Mouse (Mus musculus): ENCODE measurements around the gene Six3. TPM values are rescaled to one million over a fixed set of nuclear protein-coding genes. Genes with fewer than 3 reads are reported as not detected.

Six3 gene
- polyA plus RNA-seq, 1 experiment, result not detected

- no peak for DNase-seq (ENCODE audit: low spot score)
These were observed 712 bp upstream of the Six3 start for GRCm38 (mm10) chr17:85612526-85613265.

- DNase-seq (ENCODE audit: low spot score), result no peak
These were observed 758 bp downstream of the Six3 start for GRCm38 (mm10) chr17:85614011-85614721.

- DNase-seq (ENCODE audit: low spot score), result no peak
These were observed 1.4 kb downstream of the Six3 start for GRCm38 (mm10) chr17:85614722-85615331.

- no peak for DNase-seq (ENCODE audit: low spot score)
These were observed 2.2 kb downstream of the Six3 start for GRCm38 (mm10) chr17:85615586-85615985.

GRCm38 (mm10) chr17:85616526-85617500 is 3.4 kb downstream of the Six3 start:
- no peak for DNase-seq (ENCODE audit: low spot score)

GRCm38 (mm10) chr17:85617566-85618358 is 4.4 kb downstream of the Six3 start:
- no peak for DNase-seq (ENCODE audit: low spot score)

- no peak for DNase-seq (ENCODE audit: low spot score)
These were observed 5.1 kb downstream of the Six3 start for GRCm38 (mm10) chr17:85618359-85619112.

- no peak for DNase-seq (ENCODE audit: low spot score)
These were observed 6.0 kb downstream of the Six3 start for GRCm38 (mm10) chr17:85619113-85620085.

GRCm38 (mm10) chr17:85620086-85620481 is 6.7 kb downstream of the Six3 start:
- no peak for DNase-seq (ENCODE audit: low spot score)

GRCm38 (mm10) chr17:85620680-85621504 is 7.5 kb downstream of the Six3 start:
- DNase-seq (ENCODE audit: low spot score), result no peak

- DNase-seq (ENCODE audit: low spot score), result no peak
These were observed 8.3 kb downstream of the Six3 start for GRCm38 (mm10) chr17:85621505-85622310.

GRCm38 (mm10) chr17:85622493-85623157 is 9.2 kb downstream of the Six3 start:
- no peak for DNase-seq (ENCODE audit: low spot score)

GRCm38 (mm10) chr17:85623161-85624050 is 10.0 kb downstream of the Six3 start:
- DNase-seq (ENCODE audit: low spot score), result no peak

- no peak for DNase-seq (ENCODE audit: low spot score)
These were observed 10.6 kb downstream of the Six3 start for GRCm38 (mm10) chr17:85624051-85624420.

All from urinary bladder, adult 2 months (tissue).